Mouse (Mus musculus) embryonic fibroblast, embryonic 13.5 days (primary cell): ENCODE measurements at regions not wholly inside any gene's neighbourhood (a gene's known extent, or its start where the extent isn't known, plus 50 kb on each side); places are given as distances from the start of the nearest gene placed in this dataset.

Experiments used
- H3K27ac ChIP-seq: 2 replicates; pipeline ENCODE4 v1.5.1; 2012; ENCODE audit warnings: low read length, control low read depth, inconsistent platforms; ENCODE audit not compliant: insufficient read depth
- H3K4me1 ChIP-seq: 2 replicates; pipeline ENCODE4 v1.6.1; 2011; ENCODE audit warnings: low read length; ENCODE audit not compliant: control insufficient read depth, insufficient read depth
- H3K4me3 ChIP-seq: 2 replicates; pipeline ENCODE4 v1.5.1; 2011; ENCODE audit warnings: mild to moderate bottlenecking, control low read depth, low read length; ENCODE audit not compliant: insufficient read depth
- CTCF ChIP-seq: IDR thresholded peaks from 2 replicates; pipeline ENCODE4 v1.5.1; 2011; ENCODE audit warnings: mild to moderate bottlenecking, control low read depth, low read length, moderate library complexity, borderline replicate concordance; ENCODE audit not compliant: insufficient read depth

DNA sequence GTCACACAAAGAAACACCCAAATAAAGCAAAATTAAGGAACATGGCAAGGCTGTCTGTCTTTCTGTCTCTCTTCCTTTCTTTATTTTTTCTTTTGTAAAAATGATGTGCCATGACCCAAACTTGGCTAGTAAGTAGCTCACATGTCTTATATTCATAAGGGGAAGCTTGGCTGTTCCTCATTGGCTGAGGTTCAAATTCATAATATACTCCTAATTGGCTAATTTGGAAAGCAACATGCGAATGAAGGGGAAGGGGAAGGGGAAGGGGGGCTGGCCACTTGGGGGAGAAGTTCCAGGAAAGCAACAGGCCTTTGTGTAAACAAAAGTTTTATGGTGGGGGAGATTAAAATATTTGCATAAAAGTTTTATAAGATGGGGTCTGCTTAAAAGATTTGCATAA is 51.7 kb upstream of the Comtd1 start:
- Histone ChIP-seq H3K4me3 (no peak overlapping the region), H3K27ac (no peak overlapping the region), H3K4me1 (peaks cover 7% of the 10 kb centered on the region; the same call in 1 of the 2 replicates)
- no peak for TF ChIP-seq CTCF
